Mouse (Mus musculus) CH12.LX (cell line): ENCODE measurements around the gene Atp5j2. TPM values are rescaled to one million over a fixed set of nuclear protein-coding genes. Genes with fewer than 3 reads are reported as not detected.

ENCODE experiments used
- DNase-seq: peaks from one replicate; pipeline ENCODE4 v3.0.0-alpha.2; 2013; ENCODE audit errors: extremely low read depth
- H3K27ac ChIP-seq: 2 replicates; pipeline ENCODE4 v1.5.1; 2012; ENCODE audit warnings: low read depth, mild to moderate bottlenecking, control low read depth, moderate library complexity; ENCODE audit not compliant: insufficient read depth
- H3K27me3 ChIP-seq: replicated peaks from 2 replicates; pipeline ENCODE3; 2012; ENCODE audit warnings: inconsistent platforms
- H3K36me3 ChIP-seq, 2 experiments: replicated peaks in 1 of 2; 2 replicates each; pipeline versions ENCODE3 to v1.6.1; 2012; ENCODE audit warnings: inconsistent platforms in 1 of 2, low read length in 1 of 2, mild to moderate bottlenecking in 1 of 2, mixed read lengths in 1 of 2, moderate library complexity in 1 of 2; ENCODE audit not compliant: control insufficient read depth in 1 of 2, insufficient read depth in 1 of 2
- H3K4me1 ChIP-seq, 2 experiments: 2 replicates each; pipeline ENCODE4 v1.6.1; 2012; ENCODE audit warnings: inconsistent platforms in 1 of 2, moderate library complexity in 1 of 2; ENCODE audit not compliant: insufficient read depth in 2 of 2, control insufficient read depth in 1 of 2
- H3K4me2 ChIP-seq: 2 replicates; pipeline ENCODE4 v1.6.1; 2012; ENCODE audit warnings: low read depth, mild to moderate bottlenecking, control low read depth; ENCODE audit not compliant: poor library complexity, insufficient read depth, severe bottlenecking
- H3K4me3 ChIP-seq, 3 experiments: fragments of 150-350 bp in 1 of 3; sonication (generic) in 1 of 3; replicated peaks in 1 of 3; 2 replicates each; pipeline versions ENCODE3 to v1.5.1; 2011 to 2012; ENCODE audit warnings: low read depth in 2 of 3, low read length in 2 of 3, mild to moderate bottlenecking in 2 of 3, moderate library complexity in 2 of 3, control low read depth in 1 of 3, improper control_type of control experiment in 1 of 3, inconsistent platforms in 1 of 3, mixed read lengths in 1 of 3; ENCODE audit not compliant: poor library complexity in 1 of 3
- H3K79me2 ChIP-seq: replicated peaks from 2 replicates; pipeline ENCODE4 v1.6.1; 2012; ENCODE audit warnings: mild to moderate bottlenecking, moderate library complexity; ENCODE audit not compliant: control insufficient read depth, poor library complexity, insufficient read depth, severe bottlenecking; ENCODE audit errors: extremely low read depth
- H3K9ac ChIP-seq: 2 replicates; pipeline ENCODE4 v1.6.1; 2012; ENCODE audit warnings: low read depth, mild to moderate bottlenecking, control low read depth, moderate library complexity; ENCODE audit not compliant: insufficient read depth
- H3K9me3 ChIP-seq: replicated peaks from 2 replicates; pipeline ENCODE3; 2012; ENCODE audit warnings: low read length, inconsistent platforms, mixed read lengths
- E2F4 ChIP-seq: IDR thresholded peaks from 2 replicates; pipeline ENCODE4 v1.6.1; 2011; ENCODE audit warnings: low read depth, low read length, improper control_type of control experiment; ENCODE audit not compliant: insufficient replicate concordance
- ELF1 ChIP-seq: IDR thresholded peaks from 2 replicates; pipeline ENCODE4 v1.6.1; 2014; ENCODE audit warnings: low read depth, mild to moderate bottlenecking, inconsistent platforms, low read length, improper control_type of control experiment
- EP300 ChIP-seq: IDR thresholded peaks from 2 replicates; pipeline ENCODE4 v1.6.1; 2011; ENCODE audit warnings: low read length, improper control_type of control experiment
- ETS1 ChIP-seq: conservative IDR thresholded peaks from 2 replicates; pipeline ENCODE4 v1.6.1; 2012; ENCODE audit warnings: low read depth, mild to moderate bottlenecking, inconsistent platforms, low read length, improper control_type of control experiment, moderate library complexity
- GABPA ChIP-seq: IDR thresholded peaks from 2 replicates; pipeline ENCODE4 v1.6.1; 2012; ENCODE audit warnings: low read depth, low read length, improper control_type of control experiment, inconsistent platforms; ENCODE audit not compliant: insufficient replicate concordance
- HCFC1 ChIP-seq: IDR thresholded peaks from 2 replicates; pipeline ENCODE4 v1.6.1; 2012; ENCODE audit warnings: low read depth, mild to moderate bottlenecking, inconsistent platforms, low read length, improper control_type of control experiment
- IRF4 ChIP-seq: IDR thresholded peaks from 2 replicates; pipeline ENCODE4 v1.6.1; 2014; ENCODE audit warnings: low read depth, mild to moderate bottlenecking, inconsistent platforms, low read length, improper control_type of control experiment
- KAT2A ChIP-seq: IDR thresholded peaks from 2 replicates; pipeline ENCODE4 v1.6.1; 2012; ENCODE audit warnings: low read length, improper control_type of control experiment, inconsistent platforms; ENCODE audit not compliant: insufficient replicate concordance
- MAFK ChIP-seq: IDR thresholded peaks from 2 replicates; pipeline ENCODE4 v1.6.1; 2011; ENCODE audit warnings: low read length, improper control_type of control experiment; ENCODE audit not compliant: insufficient replicate concordance
- MAX ChIP-seq: IDR thresholded peaks from 2 replicates; pipeline ENCODE4 v1.6.1; 2011; ENCODE audit warnings: low read length, improper control_type of control experiment
- MXI1 ChIP-seq: IDR thresholded peaks from 2 replicates; pipeline ENCODE4 v1.6.1; 2011; ENCODE audit warnings: mild to moderate bottlenecking, low read depth, low read length, improper control_type of control experiment
- MYC ChIP-seq: IDR thresholded peaks from 2 replicates; pipeline ENCODE4 v1.6.1; 2011; ENCODE audit warnings: low read depth, mild to moderate bottlenecking, improper control_type of control experiment, low read length
- PAX5 ChIP-seq: IDR thresholded peaks from 2 replicates; pipeline ENCODE4 v1.6.1; 2012; ENCODE audit warnings: low read length, inconsistent platforms, mixed read lengths
- POLR2AphosphoS2 ChIP-seq: IDR thresholded peaks from 2 replicates; pipeline ENCODE4 v1.6.1; 2011; ENCODE audit warnings: low read depth, low read length, improper control_type of control experiment
- RAD21 ChIP-seq: IDR thresholded peaks from 2 replicates; pipeline ENCODE4 v1.6.1; 2011; ENCODE audit warnings: low read depth, mild to moderate bottlenecking, low read length, improper control_type of control experiment, moderate library complexity
- SMC3 ChIP-seq: IDR thresholded peaks from 2 replicates; pipeline ENCODE4 v1.6.1; 2011; ENCODE audit warnings: low read depth, low read length, improper control_type of control experiment
- TCF12 ChIP-seq: IDR thresholded peaks from 2 replicates; pipeline ENCODE4 v1.6.1; 2014; ENCODE audit warnings: low read depth, mild to moderate bottlenecking, inconsistent platforms, low read length, improper control_type of control experiment
- UBTF ChIP-seq: IDR thresholded peaks from 2 replicates; pipeline ENCODE4 v1.6.1; 2012; ENCODE audit warnings: low read depth, mild to moderate bottlenecking, inconsistent platforms, low read length, improper control_type of control experiment, moderate library complexity
- USF1 ChIP-seq: IDR thresholded peaks from 2 replicates; pipeline ENCODE4 v1.6.1; 2014; ENCODE audit warnings: low read depth, mild to moderate bottlenecking, inconsistent platforms, low read length, improper control_type of control experiment
- USF2 ChIP-seq: conservative IDR thresholded peaks from 2 replicates; pipeline ENCODE4 v1.6.1; 2011; ENCODE audit warnings: low read depth, low read length, improper control_type of control experiment
- ZC3H11A ChIP-seq: IDR thresholded peaks from 2 replicates; pipeline ENCODE4 v1.6.1; 2012; ENCODE audit warnings: low read depth, mild to moderate bottlenecking, inconsistent platforms, low read length, improper control_type of control experiment
- ZKSCAN1 ChIP-seq: IDR thresholded peaks from 2 replicates; pipeline ENCODE4 v1.6.1; 2012; ENCODE audit warnings: low read depth, inconsistent platforms, low read length, improper control_type of control experiment, borderline replicate concordance
- ZNF384 ChIP-seq: IDR thresholded peaks from 2 replicates; pipeline ENCODE4 v1.6.1; 2012; ENCODE audit warnings: low read depth, low read length, improper control_type of control experiment, inconsistent platforms
- dilution Hi-C: fragments of 300-500 bp; cut with MboI; formaldehyde crosslinking; loops from 2 replicates; pipeline ENCODE4 v1.14.3; 2020; ENCODE audit warnings: low sequenced_read_pairs; ENCODE audit not compliant: extremely low pct_unique_long_range_greater_than_20kb, extremely low pct_ligation_motif_present
- in situ Hi-C: fragments of 300-500 bp; cut with MboI; formaldehyde crosslinking; loops from 3 replicates; pipeline ENCODE4 v1.14.3; 2019; ENCODE audit warnings: low sequenced_read_pairs, low pct_ligation_motif_present, low pct_unique_long_range_greater_than_20kb, mixed read lengths
- polyA plus RNA-seq: library from polyadenylated mRNA; unstranded; fragments of >175 nt; gene quantifications from 2 replicates; pipeline ENCODE4 v1.2.1, GENCODE M21; 2012; ENCODE audit warnings: low read depth; ENCODE audit not compliant: insufficient read length
- total RNA-seq, 2 experiments: library from RNA; depleted of rRNA; stranded (reverse); fragments of 300-350 nt in 1 of 2; fragments of >200 nt in 1 of 2; gene quantifications; 2 replicates each; pipeline ENCODE4 v1.2.3; 2012 to 2014

Atp5j2 gene
- total and polyA plus RNA-seq, 3 experiments = 202 to 440 (median 327) TPM

DNA sequence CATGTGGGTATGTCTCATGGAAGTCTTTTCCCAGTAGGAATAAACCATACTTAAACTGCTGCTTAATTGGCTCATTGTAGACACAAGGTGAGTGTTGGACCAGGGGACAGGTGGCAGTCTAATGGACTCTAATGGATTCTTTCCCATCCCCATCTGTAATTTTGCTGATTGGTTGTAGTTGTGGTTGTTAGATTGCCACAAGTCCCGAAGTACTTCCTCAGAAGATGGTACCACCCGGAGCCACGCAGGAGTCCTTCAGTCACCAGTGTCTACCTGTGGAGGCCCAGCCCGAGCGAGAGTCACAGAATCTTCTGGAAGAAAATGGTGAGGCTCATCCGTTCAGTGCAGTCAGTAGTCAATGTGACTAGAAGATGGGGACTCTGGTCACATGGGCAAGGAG lies 15.5 kb upstream of the Atp5j2 start:
- no peaks in the 10 kb centered on the region for H3K9me3 ChIP-seq
- H3K9ac ChIP-seq = no peak overlapping the region
- peaks cover 0 to 19% of the 10 kb centered on the region in 2 experiments; a peak in 2 of 4 replicates for H3K4me1 ChIP-seq
- H3K27me3 ChIP-seq = no peaks in the 10 kb centered on the region
- dilution Hi-C loops (no loop called here), in situ Hi-C loops (no loop called here)
- no peak overlapping the region for H3K4me2 ChIP-seq
- DNase-seq = no peak
- TF ChIP-seq MAFK = no peak
- TF ChIP-seq MYC = no peak
- no peak for TF ChIP-seq KAT2A
- TF ChIP-seq MAX = no peak
- TF ChIP-seq GABPA = no peak
- TF ChIP-seq ZC3H11A = no peak
- no peak for TF ChIP-seq UBTF
- peaks cover 29 to 39% of the 10 kb centered on the region in 2 experiments for H3K36me3 ChIP-seq
- no peak overlapping the region for H3K27ac ChIP-seq
- no peak overlapping the region for H3K4me3 ChIP-seq
- H3K79me2 ChIP-seq = no peaks in the 10 kb centered on the region; the same call in 1 of the 2 replicates

GRCm38 (mm10) chr5:145205041-145205440 lies 13.2 kb upstream of the Atp5j2 start:
- dilution Hi-C loops = no loop called here
- DNase-seq = no peak
- no peak overlapping the region for H3K27ac ChIP-seq

More at GRCm38 (mm10) chr5:145205041-145205440, 13.2 kb upstream of the Atp5j2 start:
- H3K4me3 ChIP-seq = peak overlapping the region; percentile 65 to 80 (median 66)
- H3K4me2 ChIP-seq = peak overlapping the region; percentile 65
- peaks cover 0 to 26% of the 10 kb centered on the region in 2 experiments; a peak in 2 of 4 replicates for H3K4me1 ChIP-seq
- H3K79me2 ChIP-seq = peaks cover 12% of the 10 kb centered on the region
- peak overlapping the region; percentile 85 for H3K9ac ChIP-seq
- no peaks in the 10 kb centered on the region for H3K9me3 ChIP-seq
- H3K27me3 ChIP-seq = no peaks in the 10 kb centered on the region
- in situ Hi-C loops = no loop called here
- no peak for TF ChIP-seq KAT2A
- no peak for TF ChIP-seq SMC3
- TF ChIP-seq MAFK = no peak
- TF ChIP-seq HCFC1 = no peak
- no peak for TF ChIP-seq ZNF384
- no peak for TF ChIP-seq GABPA
- TF ChIP-seq RAD21 = no peak
- TF ChIP-seq USF1 = no peak
- TF ChIP-seq IRF4 = no peak
- no peak for TF ChIP-seq MXI1
- TF ChIP-seq ZKSCAN1 = no peak
- TF ChIP-seq ETS1 = no peak
- no peak for TF ChIP-seq POLR2AphosphoS2
- TF ChIP-seq EP300 = no peak
- no peak for TF ChIP-seq ELF1
- TF ChIP-seq E2F4 = no peak
- TF ChIP-seq USF2 = no peak
- no peak for TF ChIP-seq PAX5
- TF ChIP-seq TCF12 = no peak
- peaks cover 10 to 16% of the 10 kb centered on the region in 2 experiments for H3K36me3 ChIP-seq
